Mouse (Mus musculus) ES-Bruce4 (cell line): ENCODE data around the gene Tnn.

Experiments used
- CTCF ChIP-seq: IDR thresholded peaks from one replicate; pipeline ENCODE4 v1.8.1; 2011; ENCODE audit warnings: low read depth, low read length
- POLR2A ChIP-seq: IDR thresholded peaks from one replicate; pipeline ENCODE4 v1.8.1; 2011; ENCODE audit warnings: low read length; ENCODE audit not compliant: insufficient read depth

- TF ChIP-seq CTCF (no peak), POLR2A (no peak)
These were observed 98.9 kb downstream of the Tnn start for GRCm38 (mm10) chr1:160054366-160055078.
